Mouse (Mus musculus): ENCODE data around the gene Klhl8. TPM values are rescaled to one million over a fixed set of nuclear protein-coding genes. Genes with fewer than 3 reads are reported as not detected.
"Not testable (repeated sequence)": the region's sequence is repeated elsewhere in the genome, so short reads cannot be mapped to it uniquely, and the experiment has no call there.

The Klhl8 gene
- polyA plus RNA-seq (2012; rRNA removed), result 27.9 and 28.2 TPM in 2 replicates

GRCm38 (mm10) chr5:103910748-103911409, at the start of gene Klhl8:
TSS of gene Klhl8 (minus strand) at chr5:103911259.
- Histone ChIP-seq H3K4me3 (ENCODE audit: insufficient read depth, low read length) (peak within 1 kb of the TSS; percentile 62), H3K27ac (ENCODE audit: insufficient read depth, low read length) (peak within 1 kb of the TSS; percentile 58; the same call in 1 of the 2 replicates), H3K4me1 (ENCODE audit: control insufficient read depth, insufficient read depth, low read length) (peaks cover 6% of the 10 kb centered on the region)
- peak; percentile 29; the same call in 1 of the 2 replicates for TF ChIP-seq POLR2A (IDR thresholded peaks at IDR 0.05; ENCODE audit: extremely low read depth, insufficient read depth, low read length)
- no peak for TF ChIP-seq CTCF (IDR thresholded peaks at IDR 0.05; ENCODE audit: extremely low read depth, insufficient read depth, low read length)

- no peaks in the 10 kb centered on the region for H3K4me1 ChIP-seq (ENCODE audit: control insufficient read depth, insufficient read depth, low read length)
- no peak overlapping the region for H3K27ac ChIP-seq (ENCODE audit: insufficient read depth, low read length)
- TF ChIP-seq CTCF (IDR thresholded peaks at IDR 0.05; ENCODE audit: extremely low read depth, insufficient read depth, low read length), result no peak
- no peak for TF ChIP-seq POLR2A (IDR thresholded peaks at IDR 0.05; ENCODE audit: extremely low read depth, insufficient read depth, low read length)
- no peak overlapping the region for H3K4me3 ChIP-seq (ENCODE audit: insufficient read depth, low read length)
These were observed 43.6 kb upstream of the Klhl8 start for GRCm38 (mm10) chr5:103954638-103955037.

- Histone ChIP-seq H3K4me1 (ENCODE audit: control insufficient read depth, insufficient read depth, low read length) (no peaks in the 10 kb centered on the region), H3K4me3 (ENCODE audit: insufficient read depth, low read length) (no peak overlapping the region), H3K27ac (ENCODE audit: insufficient read depth, low read length) (no peak overlapping the region)
- TF ChIP-seq POLR2A (IDR thresholded peaks at IDR 0.05; ENCODE audit: extremely low read depth, insufficient read depth, low read length), result no peak
- TF ChIP-seq CTCF (IDR thresholded peaks at IDR 0.05; ENCODE audit: extremely low read depth, insufficient read depth, low read length), result no peak
These were observed 42.4 kb upstream of the Klhl8 start for GRCm38 (mm10) chr5:103953135-103954083.

GRCm38 (mm10) chr5:103950138-103950537, 39.1 kb upstream of the Klhl8 start:
- not testable (repeated sequence) for H3K27ac ChIP-seq (ENCODE audit: insufficient read depth, low read length); H3K4me3 ChIP-seq (ENCODE audit: insufficient read depth, low read length); H3K4me1 ChIP-seq (ENCODE audit: control insufficient read depth, insufficient read depth, low read length)

- H3K4me1 ChIP-seq (ENCODE audit: control insufficient read depth, insufficient read depth, low read length), result no peaks in the 10 kb centered on the region
- TF ChIP-seq CTCF (IDR thresholded peaks at IDR 0.05; ENCODE audit: extremely low read depth, insufficient read depth, low read length) (no peak), POLR2A (IDR thresholded peaks at IDR 0.05; ENCODE audit: extremely low read depth, insufficient read depth, low read length) (no peak)
- no peak overlapping the region for H3K4me3 ChIP-seq (ENCODE audit: insufficient read depth, low read length)
- no peak overlapping the region for H3K27ac ChIP-seq (ENCODE audit: insufficient read depth, low read length)
These were observed 32.1 kb upstream of the Klhl8 start for GRCm38 (mm10) chr5:103943183-103943582.

GRCm38 (mm10) chr5:103939856-103940255, 28.8 kb upstream of the Klhl8 start:
- H3K4me3 ChIP-seq (ENCODE audit: insufficient read depth, low read length), result no peak overlapping the region
- H3K27ac ChIP-seq (ENCODE audit: insufficient read depth, low read length), result no peak overlapping the region
- H3K4me1 ChIP-seq (ENCODE audit: control insufficient read depth, insufficient read depth, low read length), result no peaks in the 10 kb centered on the region
- no peak for TF ChIP-seq CTCF (IDR thresholded peaks at IDR 0.05; ENCODE audit: extremely low read depth, insufficient read depth, low read length)
- no peak for TF ChIP-seq POLR2A (IDR thresholded peaks at IDR 0.05; ENCODE audit: extremely low read depth, insufficient read depth, low read length)

- H3K4me3 ChIP-seq (ENCODE audit: insufficient read depth, low read length), result no peak overlapping the region
- TF ChIP-seq CTCF (IDR thresholded peaks at IDR 0.05; ENCODE audit: extremely low read depth, insufficient read depth, low read length) (no peak), POLR2A (IDR thresholded peaks at IDR 0.05; ENCODE audit: extremely low read depth, insufficient read depth, low read length) (no peak)
These were observed 28.2 kb upstream of the Klhl8 start for GRCm38 (mm10) chr5:103939350-103939652.

GRCm38 (mm10) chr5:103938547-103939349, 27.7 kb upstream of the Klhl8 start:
- no peaks in the 10 kb centered on the region for H3K4me1 ChIP-seq (ENCODE audit: control insufficient read depth, insufficient read depth, low read length)
- H3K27ac ChIP-seq (ENCODE audit: insufficient read depth, low read length), result no peak overlapping the region
- no peak for TF ChIP-seq CTCF (IDR thresholded peaks at IDR 0.05; ENCODE audit: extremely low read depth, insufficient read depth, low read length)
- no peak for TF ChIP-seq POLR2A (IDR thresholded peaks at IDR 0.05; ENCODE audit: extremely low read depth, insufficient read depth, low read length)
- H3K4me3 ChIP-seq (ENCODE audit: insufficient read depth, low read length), result no peak overlapping the region

More at GRCm38 (mm10) chr5:103939350-103939652, 28.2 kb upstream of the Klhl8 start:
- no peaks in the 10 kb centered on the region for H3K4me1 ChIP-seq (ENCODE audit: control insufficient read depth, insufficient read depth, low read length)
- no peak overlapping the region for H3K27ac ChIP-seq (ENCODE audit: insufficient read depth, low read length)

GRCm38 (mm10) chr5:103936906-103937589, 26.0 kb upstream of the Klhl8 start:
- H3K27ac ChIP-seq (ENCODE audit: insufficient read depth, low read length), result no peak overlapping the region
- no peak for TF ChIP-seq POLR2A (IDR thresholded peaks at IDR 0.05; ENCODE audit: extremely low read depth, insufficient read depth, low read length)
- peak; percentile 55 for TF ChIP-seq CTCF (IDR thresholded peaks at IDR 0.05; ENCODE audit: extremely low read depth, insufficient read depth, low read length)
- no peaks in the 10 kb centered on the region for H3K4me1 ChIP-seq (ENCODE audit: control insufficient read depth, insufficient read depth, low read length)
- no peak overlapping the region for H3K4me3 ChIP-seq (ENCODE audit: insufficient read depth, low read length)

GRCm38 (mm10) chr5:103931924-103932323, 20.9 kb upstream of the Klhl8 start:
- H3K27ac ChIP-seq (ENCODE audit: insufficient read depth, low read length); H3K4me3 ChIP-seq (ENCODE audit: insufficient read depth, low read length); H3K4me1 ChIP-seq (ENCODE audit: control insufficient read depth, insufficient read depth, low read length): not testable (repeated sequence)

All from cortical plate, adult 2 months (tissue).